Mouse (Mus musculus): ENCODE results near the gene Cdc25a. TPM values are rescaled to one million over a fixed set of nuclear protein-coding genes. Genes with fewer than 3 reads are reported as not detected.

Gene Cdc25a
- polyA plus RNA-seq, 1 experiment from 2014 or later, result 8.6 TPM

DNA sequence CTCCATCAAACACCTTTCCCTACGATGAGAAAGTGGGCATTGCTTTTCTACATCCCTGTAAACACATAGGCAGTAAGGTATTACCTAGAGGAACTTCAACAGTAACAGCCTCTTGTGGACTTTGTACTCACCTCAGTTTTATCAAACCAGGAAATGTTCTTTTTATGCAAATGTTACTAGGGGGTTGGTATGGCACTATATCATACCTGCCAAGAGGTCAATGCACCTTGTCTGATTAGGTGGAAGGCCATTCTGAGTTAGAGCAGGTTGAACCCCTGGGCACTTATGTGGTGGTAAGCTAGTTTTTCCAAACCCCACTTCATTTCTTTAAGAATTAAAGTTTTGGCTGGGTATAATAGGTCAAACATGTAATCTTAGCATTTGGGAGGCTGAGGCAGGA is 3.9 kb downstream of the Cdc25a start:
- no peak overlapping the region for H3K4me2 ChIP-seq (ENCODE audit: low read depth, low read length)
- peaks cover 11% of the 10 kb centered on the region for H3K4me1 ChIP-seq (ENCODE audit: control insufficient read depth, insufficient read depth, low read length)
- no peaks in the 10 kb centered on the region for H3K9me3 ChIP-seq (ENCODE audit: control insufficient read depth, low read length)
- H3K36me3 ChIP-seq (ENCODE audit: control insufficient read depth, insufficient read depth, low read length), result peaks cover 33% of the 10 kb centered on the region
- WGBS, result 98% methylated on average over 1 of the region's 1 CpGs
- H3K9ac ChIP-seq (replicated peaks; ENCODE audit: low read depth, low read length), result no peak overlapping the region
- H3K27ac ChIP-seq (ENCODE audit: low read depth, low read length), result no peak overlapping the region
- no peak overlapping the region for H3K4me3 ChIP-seq (ENCODE audit: low read depth, low read length)
- ATAC-seq (ENCODE audit: low read depth), result no peak
- no peaks in the 10 kb centered on the region for H3K27me3 ChIP-seq (ENCODE audit: control insufficient read depth, insufficient read depth, low read length)

DNA sequence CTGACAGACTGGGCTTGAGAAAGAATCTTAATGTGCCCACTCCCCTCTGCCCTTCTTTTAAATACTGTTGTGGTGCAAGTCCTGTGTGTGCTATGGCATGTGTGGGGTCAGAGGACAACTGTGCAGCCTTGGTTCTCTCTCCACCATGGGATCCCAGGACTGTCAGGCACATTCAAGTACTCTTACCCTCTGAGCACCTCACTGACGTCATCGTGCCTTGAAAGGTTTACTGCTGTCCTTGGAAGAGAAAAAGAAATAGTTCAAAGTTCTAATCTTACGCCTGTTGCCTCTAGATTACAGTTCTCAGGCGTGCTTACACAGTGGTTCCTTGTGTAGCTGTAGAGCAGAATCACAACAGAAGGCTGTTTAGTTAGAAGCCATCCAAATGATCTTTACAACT is 10.9 kb downstream of the Cdc25a start:
- H3K27ac ChIP-seq (ENCODE audit: low read depth, low read length), result no peak overlapping the region
- H3K4me2 ChIP-seq (ENCODE audit: low read depth, low read length), result no peak overlapping the region
- WGBS, result 90% methylated on average over 4 of the region's 4 CpGs
- H3K27me3 ChIP-seq (ENCODE audit: control insufficient read depth, insufficient read depth, low read length), result no peaks in the 10 kb centered on the region
- ATAC-seq (ENCODE audit: low read depth), result no peak
- no peak overlapping the region for H3K9ac ChIP-seq (replicated peaks; ENCODE audit: low read depth, low read length)
- peaks cover 81% of the 10 kb centered on the region for H3K36me3 ChIP-seq (ENCODE audit: control insufficient read depth, insufficient read depth, low read length)
- no peaks in the 10 kb centered on the region for H3K9me3 ChIP-seq (ENCODE audit: control insufficient read depth, low read length)
- no peak overlapping the region for H3K4me3 ChIP-seq (ENCODE audit: low read depth, low read length)
- no peaks in the 10 kb centered on the region for H3K4me1 ChIP-seq (ENCODE audit: control insufficient read depth, insufficient read depth, low read length)

DNA sequence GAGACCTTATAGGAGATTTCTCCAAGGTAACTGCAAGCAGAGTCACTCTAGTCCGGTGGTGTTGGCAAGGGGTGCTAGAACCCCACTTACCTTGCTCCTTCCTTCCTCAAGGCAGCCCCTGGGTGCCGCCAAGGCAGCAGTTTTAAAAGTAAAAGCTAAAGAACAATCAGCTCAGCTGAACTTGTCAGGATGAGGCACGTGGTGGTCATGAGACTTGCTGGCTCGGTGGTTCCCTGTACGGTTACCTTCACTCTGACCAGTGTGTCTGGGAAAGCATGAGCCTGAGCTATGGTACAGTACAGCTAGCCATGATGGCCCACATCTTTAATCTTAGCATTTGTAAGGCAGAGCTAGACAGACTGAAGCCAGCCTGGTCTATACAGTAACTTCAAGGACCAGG is 11.9 kb downstream of the Cdc25a start:
- Histone ChIP-seq H3K4me2 (ENCODE audit: low read depth, low read length) (no peak overlapping the region), H3K9ac (replicated peaks; ENCODE audit: low read depth, low read length) (no peak overlapping the region), H3K4me1 (ENCODE audit: control insufficient read depth, insufficient read depth, low read length) (no peaks in the 10 kb centered on the region), H3K4me3 (ENCODE audit: low read depth, low read length) (no peak overlapping the region), H3K9me3 (ENCODE audit: control insufficient read depth, low read length) (no peaks in the 10 kb centered on the region), H3K27ac (ENCODE audit: low read depth, low read length) (no peak overlapping the region), H3K36me3 (ENCODE audit: control insufficient read depth, insufficient read depth, low read length) (peaks cover 85% of the 10 kb centered on the region), H3K27me3 (ENCODE audit: control insufficient read depth, insufficient read depth, low read length) (no peaks in the 10 kb centered on the region)
- WGBS, result 96% methylated on average over 5 of the region's 5 CpGs
- ATAC-seq (ENCODE audit: low read depth), result no peak

DNA sequence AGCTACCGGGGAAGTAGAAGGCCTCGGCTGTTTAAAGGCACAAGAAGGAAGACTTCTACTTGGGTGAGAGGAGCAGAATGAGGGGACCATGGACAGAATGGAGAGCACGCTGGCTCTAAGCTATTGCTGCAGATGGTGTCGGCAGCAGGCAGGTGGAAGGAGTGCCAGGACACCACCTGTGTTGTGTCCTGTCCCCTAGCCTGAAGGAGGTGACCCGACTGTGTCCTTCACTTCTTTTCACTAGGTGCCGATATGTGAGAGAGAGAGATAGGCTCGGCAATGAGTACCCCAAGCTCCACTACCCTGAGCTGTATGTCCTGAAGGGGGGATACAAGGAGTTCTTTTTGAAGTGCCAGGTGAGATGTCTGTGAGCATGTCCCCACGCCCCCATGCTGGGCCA is 16.1 kb downstream of the Cdc25a start:
- H3K4me1 ChIP-seq (ENCODE audit: control insufficient read depth, insufficient read depth, low read length), result no peaks in the 10 kb centered on the region
- no peak overlapping the region for H3K9ac ChIP-seq (replicated peaks; ENCODE audit: low read depth, low read length)
- H3K27me3 ChIP-seq (ENCODE audit: control insufficient read depth, insufficient read depth, low read length), result no peaks in the 10 kb centered on the region
- H3K9me3 ChIP-seq (ENCODE audit: control insufficient read depth, low read length), result no peaks in the 10 kb centered on the region
- no peak overlapping the region for H3K27ac ChIP-seq (ENCODE audit: low read depth, low read length)
- H3K36me3 ChIP-seq (ENCODE audit: control insufficient read depth, insufficient read depth, low read length), result peaks cover 57% of the 10 kb centered on the region
- no peak overlapping the region for H3K4me2 ChIP-seq (ENCODE audit: low read depth, low read length)
- H3K4me3 ChIP-seq (ENCODE audit: low read depth, low read length), result no peak overlapping the region
- 95% methylated on average over 8 of the region's 8 CpGs for WGBS
- ATAC-seq (ENCODE audit: low read depth), result no peak

DNA sequence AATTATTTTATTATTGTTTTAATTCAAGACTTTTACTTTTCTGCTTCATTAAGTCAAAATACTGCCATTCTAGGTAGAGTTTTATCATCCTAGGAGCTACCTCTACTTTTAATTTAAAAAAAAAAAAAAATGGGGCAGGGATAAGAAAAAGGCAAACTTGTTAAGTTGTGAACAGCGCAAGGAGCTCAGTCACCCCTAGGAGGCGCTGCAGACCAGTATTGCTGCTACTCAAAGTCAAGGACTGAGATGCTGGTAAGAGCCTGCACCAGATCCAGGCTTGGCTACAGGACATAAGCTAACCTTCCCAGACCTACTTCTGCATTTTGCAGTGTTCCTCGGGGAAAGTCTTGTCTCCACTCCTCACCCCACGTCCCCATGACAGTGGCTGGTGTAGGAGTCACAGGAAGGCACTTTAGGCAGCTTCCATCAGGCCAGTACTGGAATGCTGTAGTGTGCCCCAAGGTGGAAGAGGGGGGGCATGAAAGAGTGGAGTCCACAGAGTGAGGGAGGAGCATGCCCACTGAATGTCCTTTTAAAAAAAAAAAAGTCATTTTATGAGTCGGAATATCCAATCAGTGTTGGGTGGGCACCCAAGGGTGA is 17.4 kb downstream of the Cdc25a start:
- no peak overlapping the region for H3K4me3 ChIP-seq (ENCODE audit: low read depth, low read length)
- ATAC-seq (ENCODE audit: low read depth), result peak; percentile 25; the same call in 1 of the 2 replicates
- H3K9ac ChIP-seq (replicated peaks; ENCODE audit: low read depth, low read length), result no peak overlapping the region
- H3K27ac ChIP-seq (ENCODE audit: low read depth, low read length), result no peak overlapping the region
- H3K36me3 ChIP-seq (ENCODE audit: control insufficient read depth, insufficient read depth, low read length), result peaks cover 47% of the 10 kb centered on the region
- H3K27me3 ChIP-seq (ENCODE audit: control insufficient read depth, insufficient read depth, low read length), result no peaks in the 10 kb centered on the region
- WGBS, result 77% methylated on average over 5 of the region's 5 CpGs
- no peak overlapping the region for H3K4me2 ChIP-seq (ENCODE audit: low read depth, low read length)
- no peaks in the 10 kb centered on the region for H3K4me1 ChIP-seq (ENCODE audit: control insufficient read depth, insufficient read depth, low read length)
- H3K9me3 ChIP-seq (ENCODE audit: control insufficient read depth, low read length), result no peaks in the 10 kb centered on the region

DNA sequence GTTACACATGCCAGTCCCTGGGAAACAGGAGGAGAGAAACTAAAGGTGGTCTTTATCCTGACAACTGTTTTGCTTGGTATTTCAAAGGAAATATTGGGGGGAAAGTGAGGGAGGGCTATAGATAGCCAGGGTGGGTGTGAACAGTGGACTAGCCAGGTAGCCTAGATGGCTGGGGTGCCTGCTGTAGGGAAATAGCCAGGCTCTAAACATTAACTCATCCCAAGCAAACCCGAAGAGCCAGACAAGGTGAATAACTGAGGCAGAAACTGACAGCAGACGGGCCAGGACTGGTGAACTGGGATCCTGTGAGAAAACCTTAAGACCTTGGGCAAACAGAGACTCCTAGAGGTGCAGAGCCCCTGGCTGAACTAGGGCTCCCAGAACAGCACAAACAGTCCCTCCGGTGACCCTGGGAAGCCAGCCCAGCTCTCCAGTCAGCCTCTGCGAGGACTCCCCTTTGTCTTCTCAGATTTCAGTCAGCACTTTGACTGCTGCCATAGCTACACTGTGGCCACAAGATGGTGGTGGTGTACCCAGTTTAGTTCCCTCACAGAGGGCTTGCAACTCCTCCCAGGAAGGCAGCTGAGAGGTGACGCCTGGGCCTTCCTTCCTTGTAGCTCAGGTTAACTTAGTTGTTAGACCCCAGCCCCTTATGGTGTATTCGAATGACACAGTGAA is 19.2 kb downstream of the Cdc25a start:
- no peak overlapping the region for H3K4me2 ChIP-seq (ENCODE audit: low read depth, low read length)
- WGBS, result 26% methylated on average over 6 of the region's 6 CpGs
- H3K27me3 ChIP-seq (ENCODE audit: control insufficient read depth, insufficient read depth, low read length), result no peaks in the 10 kb centered on the region
- ATAC-seq (ENCODE audit: low read depth), result peak; percentile 90
- peaks cover 30% of the 10 kb centered on the region for H3K36me3 ChIP-seq (ENCODE audit: control insufficient read depth, insufficient read depth, low read length)
- no peaks in the 10 kb centered on the region for H3K4me1 ChIP-seq (ENCODE audit: control insufficient read depth, insufficient read depth, low read length)
- no peak overlapping the region for H3K4me3 ChIP-seq (ENCODE audit: low read depth, low read length)
- peak overlapping the region; percentile 39; the same call in 1 of the 2 replicates for H3K9ac ChIP-seq (replicated peaks; ENCODE audit: low read depth, low read length)
- H3K9me3 ChIP-seq (ENCODE audit: control insufficient read depth, low read length), result no peaks in the 10 kb centered on the region
- peak overlapping the region; percentile 25; the same call in 1 of the 2 replicates for H3K27ac ChIP-seq (ENCODE audit: low read depth, low read length)

DNA sequence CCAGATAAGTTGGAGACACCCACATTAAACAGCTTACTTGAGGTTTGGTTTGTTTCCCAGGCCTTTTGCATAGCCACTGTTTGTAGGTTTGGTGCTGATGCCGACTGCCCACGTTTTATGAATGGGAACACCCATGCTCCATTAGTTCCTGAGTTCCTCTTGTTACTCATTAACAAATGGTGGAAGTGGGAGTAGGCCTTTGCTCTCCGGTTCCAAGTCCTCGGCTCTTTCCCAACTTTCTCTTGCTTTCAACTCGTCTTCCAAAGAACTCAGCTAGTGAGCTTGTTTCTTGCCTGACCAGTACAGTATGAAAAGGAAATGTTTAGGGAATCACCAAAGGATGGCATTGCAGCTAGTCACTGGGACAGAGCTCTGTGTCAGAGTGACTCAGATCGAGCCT is 20.2 kb downstream of the Cdc25a start:
- Histone ChIP-seq H3K4me3 (ENCODE audit: low read depth, low read length) (no peak overlapping the region), H3K9ac (replicated peaks; ENCODE audit: low read depth, low read length) (no peak overlapping the region), H3K36me3 (ENCODE audit: control insufficient read depth, insufficient read depth, low read length) (peaks cover 20% of the 10 kb centered on the region), H3K4me1 (ENCODE audit: control insufficient read depth, insufficient read depth, low read length) (no peaks in the 10 kb centered on the region), H3K4me2 (ENCODE audit: low read depth, low read length) (no peak overlapping the region), H3K9me3 (ENCODE audit: control insufficient read depth, low read length) (no peaks in the 10 kb centered on the region), H3K27me3 (ENCODE audit: control insufficient read depth, insufficient read depth, low read length) (no peaks in the 10 kb centered on the region), H3K27ac (ENCODE audit: low read depth, low read length) (no peak overlapping the region)
- 61% methylated on average over 6 of the region's 6 CpGs for WGBS
- no peak for ATAC-seq (ENCODE audit: low read depth)

DNA sequence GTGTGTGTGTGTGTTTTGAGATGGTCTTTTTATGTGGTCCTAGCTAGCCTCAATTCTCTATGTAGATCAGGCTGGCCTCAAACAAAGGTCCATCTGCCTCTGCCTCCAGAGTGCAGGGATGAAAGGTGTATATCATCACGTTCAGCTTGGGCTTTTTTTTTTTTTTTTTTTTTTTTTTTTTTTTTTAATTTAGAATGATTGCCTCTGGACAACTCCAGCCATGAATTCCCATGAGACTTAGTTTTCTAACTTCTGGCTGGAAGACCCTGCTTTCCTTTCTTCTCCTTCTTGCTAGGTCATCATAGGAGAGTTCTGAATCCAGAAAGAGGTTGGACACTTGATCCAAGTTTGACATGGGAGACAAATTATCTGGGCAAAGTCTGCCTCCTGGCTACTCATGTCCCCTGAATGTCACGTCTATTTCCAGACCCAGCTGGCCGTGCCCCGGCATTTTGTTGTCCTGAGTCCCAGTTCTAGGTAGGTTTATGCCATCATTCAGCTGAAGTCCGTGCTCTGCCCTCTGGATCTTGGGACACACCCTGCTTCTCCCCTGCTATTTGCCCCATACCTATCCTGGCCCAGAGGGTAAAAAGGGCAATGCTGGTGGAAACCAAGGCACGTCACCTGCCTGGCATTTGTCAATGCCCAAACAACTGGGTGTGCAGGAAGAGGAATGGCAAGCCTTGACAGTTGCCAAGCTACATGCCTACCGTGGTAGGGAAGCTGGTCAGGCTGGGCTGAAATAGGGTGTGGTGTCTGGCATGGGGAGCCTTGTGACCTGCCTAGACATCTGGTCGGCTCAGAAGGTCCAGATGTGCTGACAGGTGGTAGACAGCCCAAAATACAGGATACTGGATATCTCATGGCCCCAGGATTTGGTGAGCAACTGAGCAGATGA is 21.1 kb downstream of the Cdc25a start:
- ATAC-seq (ENCODE audit: low read depth), result no peak
- no peak overlapping the region for H3K4me2 ChIP-seq (ENCODE audit: low read depth, low read length)
- no peak overlapping the region for H3K9ac ChIP-seq (replicated peaks; ENCODE audit: low read depth, low read length)
- H3K27me3 ChIP-seq (ENCODE audit: control insufficient read depth, insufficient read depth, low read length), result no peaks in the 10 kb centered on the region
- no peaks in the 10 kb centered on the region for H3K9me3 ChIP-seq (ENCODE audit: control insufficient read depth, low read length)
- H3K4me3 ChIP-seq (ENCODE audit: low read depth, low read length), result no peak overlapping the region
- WGBS, result 84% methylated on average over 8 of the region's 8 CpGs
- peaks cover 11% of the 10 kb centered on the region for H3K36me3 ChIP-seq (ENCODE audit: control insufficient read depth, insufficient read depth, low read length)
- no peak overlapping the region for H3K27ac ChIP-seq (ENCODE audit: low read depth, low read length)
- no peaks in the 10 kb centered on the region for H3K4me1 ChIP-seq (ENCODE audit: control insufficient read depth, insufficient read depth, low read length)

DNA sequence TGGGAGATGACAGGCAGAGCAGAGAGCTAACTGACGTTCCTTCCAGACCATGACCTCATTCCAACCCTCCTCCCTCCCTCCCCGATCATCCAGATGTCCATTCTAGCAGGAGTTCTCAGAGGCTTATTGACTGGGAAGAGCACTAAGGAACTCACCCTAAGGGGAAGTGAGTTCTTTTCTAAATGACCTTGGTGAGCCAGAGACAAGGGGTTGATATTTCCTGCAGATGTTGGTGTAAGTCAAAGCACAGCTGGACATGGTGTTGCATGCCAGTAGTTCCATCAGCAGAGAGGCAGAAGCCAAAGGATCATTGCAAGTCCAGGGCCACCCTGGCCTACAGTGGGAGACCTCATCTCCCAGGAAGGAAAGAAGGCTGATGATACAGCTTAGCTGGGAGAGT is 22.6 kb downstream of the Cdc25a start:
- no peak for ATAC-seq (ENCODE audit: low read depth)
- 61% methylated on average over 2 of the region's 2 CpGs for WGBS

More for the DNA sequence above, 22.6 kb downstream of the Cdc25a start:
- no peak overlapping the region for H3K4me3 ChIP-seq (ENCODE audit: low read depth, low read length)
- H3K27me3 ChIP-seq (ENCODE audit: control insufficient read depth, insufficient read depth, low read length), result no peaks in the 10 kb centered on the region
- H3K9me3 ChIP-seq (ENCODE audit: control insufficient read depth, low read length), result no peaks in the 10 kb centered on the region
- H3K27ac ChIP-seq (ENCODE audit: low read depth, low read length), result no peak overlapping the region
- no peaks in the 10 kb centered on the region for H3K36me3 ChIP-seq (ENCODE audit: control insufficient read depth, insufficient read depth, low read length)
- no peak overlapping the region for H3K9ac ChIP-seq (replicated peaks; ENCODE audit: low read depth, low read length)
- H3K4me1 ChIP-seq (ENCODE audit: control insufficient read depth, insufficient read depth, low read length), result no peaks in the 10 kb centered on the region
- H3K4me2 ChIP-seq (ENCODE audit: low read depth, low read length), result no peak overlapping the region
